Mouse (Mus musculus): ENCODE results near the gene Zfp281.

The Zfp281 gene

DNA sequence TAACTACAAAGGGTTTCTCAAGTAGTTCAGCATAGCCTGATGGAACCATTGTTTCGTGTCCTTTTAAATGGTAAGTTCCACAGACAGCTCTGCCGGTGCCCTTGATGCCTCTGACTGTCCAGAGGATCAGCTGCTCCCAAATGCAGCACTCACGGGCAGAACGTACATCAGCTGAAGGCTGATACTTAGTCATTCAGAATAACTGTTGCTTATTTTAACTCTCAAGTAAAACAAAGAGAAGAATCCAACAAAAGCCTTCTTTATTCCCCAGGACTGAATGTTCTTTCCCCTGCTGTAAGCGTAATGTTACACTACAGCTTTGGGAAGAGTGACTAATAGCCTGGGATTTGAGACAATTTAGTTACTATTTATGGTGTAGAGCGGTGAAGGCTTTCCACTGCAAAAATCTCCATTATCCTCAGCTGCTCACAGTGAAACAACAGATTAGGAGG is 11.4 kb upstream of the Zfp281 start:
- no peak for DNase-seq (ENCODE audit: low read depth)

DNA sequence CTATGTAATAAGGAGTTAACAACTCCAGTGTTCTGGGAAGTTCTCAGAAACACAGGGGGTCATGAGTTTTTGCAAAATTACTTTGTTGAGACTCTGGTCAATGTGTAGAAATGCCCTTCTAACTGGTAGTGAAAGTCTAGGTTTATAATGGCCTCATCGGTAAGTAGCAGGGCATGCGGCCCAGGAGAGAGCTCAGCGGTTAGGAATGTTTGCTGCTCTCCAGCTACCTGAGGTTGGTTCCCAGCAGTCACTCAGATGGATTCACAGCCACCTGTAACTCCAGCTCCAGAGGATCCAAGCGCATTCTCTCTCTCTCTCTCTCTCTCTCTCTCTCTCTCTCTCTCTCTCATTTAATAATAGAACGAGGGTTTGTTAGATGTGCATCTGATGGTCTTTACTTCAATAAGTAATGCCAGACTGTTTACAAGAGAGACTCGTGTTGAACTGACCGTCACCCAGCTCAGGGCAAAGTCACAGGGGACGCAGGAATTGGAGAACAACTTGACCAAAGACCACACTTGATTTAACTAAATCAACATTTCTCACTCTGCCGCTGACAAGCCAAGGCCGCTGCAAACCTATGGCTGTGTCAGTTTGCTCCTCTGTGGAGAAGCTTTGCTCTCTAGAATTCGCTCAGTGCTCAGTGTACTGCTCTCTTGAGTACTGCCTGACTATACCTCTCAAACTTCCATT is 9.8 kb upstream of the Zfp281 start:
- DNase-seq (ENCODE audit: low read depth) = no peak

DNA sequence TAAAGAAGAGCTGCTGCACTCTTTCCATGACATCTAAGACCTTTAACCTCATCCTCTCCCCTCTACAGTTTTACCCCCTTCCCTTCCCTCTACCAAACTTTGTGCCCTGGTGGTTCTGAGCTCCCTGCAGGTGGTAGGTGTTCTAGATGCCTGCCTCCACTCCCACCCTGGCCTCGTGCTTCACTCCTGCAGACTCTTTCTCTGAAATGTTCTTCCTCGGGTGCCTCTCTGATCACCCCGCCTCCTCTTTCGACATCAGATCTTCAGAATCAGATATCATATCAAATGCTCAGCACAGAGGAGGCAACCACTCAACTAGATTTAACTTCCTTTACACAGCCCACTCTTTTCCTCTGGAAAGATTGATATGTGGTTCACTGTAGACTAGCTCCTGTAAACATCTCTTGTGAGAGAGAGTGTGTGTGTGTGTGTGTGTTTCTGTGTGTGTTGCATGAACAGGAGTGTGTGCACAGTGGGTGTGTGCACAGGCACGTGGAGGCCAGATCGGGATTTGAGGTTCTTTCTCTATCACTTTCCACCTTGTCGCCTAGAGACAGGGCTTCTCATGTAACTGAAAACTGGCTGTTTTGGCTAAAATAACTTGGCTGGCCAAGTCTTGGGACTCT is 7.4 kb upstream of the Zfp281 start:
- DNase-seq (ENCODE audit: low read depth) = peak; percentile 71

DNA sequence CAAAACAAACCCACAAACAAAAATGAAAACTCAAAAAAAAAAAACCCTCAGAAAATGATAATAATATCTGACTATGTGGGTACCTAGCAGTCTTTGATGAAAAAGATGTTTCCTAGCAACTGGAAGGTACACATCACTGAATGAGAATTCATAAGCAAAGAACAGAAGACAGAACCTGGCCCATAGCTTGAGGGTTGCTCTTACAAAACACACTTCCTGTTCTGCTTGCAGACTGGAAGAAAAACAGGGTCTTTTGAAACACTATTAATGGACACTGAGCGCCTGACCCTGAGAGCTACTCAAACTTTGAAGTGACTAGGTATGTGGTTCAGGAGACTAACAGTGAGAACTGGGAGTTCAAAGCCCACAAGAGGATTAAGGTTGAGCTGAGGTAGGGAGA is 6.1 kb upstream of the Zfp281 start:
- DNase-seq (ENCODE audit: low read depth) = peak; percentile 51

DNA sequence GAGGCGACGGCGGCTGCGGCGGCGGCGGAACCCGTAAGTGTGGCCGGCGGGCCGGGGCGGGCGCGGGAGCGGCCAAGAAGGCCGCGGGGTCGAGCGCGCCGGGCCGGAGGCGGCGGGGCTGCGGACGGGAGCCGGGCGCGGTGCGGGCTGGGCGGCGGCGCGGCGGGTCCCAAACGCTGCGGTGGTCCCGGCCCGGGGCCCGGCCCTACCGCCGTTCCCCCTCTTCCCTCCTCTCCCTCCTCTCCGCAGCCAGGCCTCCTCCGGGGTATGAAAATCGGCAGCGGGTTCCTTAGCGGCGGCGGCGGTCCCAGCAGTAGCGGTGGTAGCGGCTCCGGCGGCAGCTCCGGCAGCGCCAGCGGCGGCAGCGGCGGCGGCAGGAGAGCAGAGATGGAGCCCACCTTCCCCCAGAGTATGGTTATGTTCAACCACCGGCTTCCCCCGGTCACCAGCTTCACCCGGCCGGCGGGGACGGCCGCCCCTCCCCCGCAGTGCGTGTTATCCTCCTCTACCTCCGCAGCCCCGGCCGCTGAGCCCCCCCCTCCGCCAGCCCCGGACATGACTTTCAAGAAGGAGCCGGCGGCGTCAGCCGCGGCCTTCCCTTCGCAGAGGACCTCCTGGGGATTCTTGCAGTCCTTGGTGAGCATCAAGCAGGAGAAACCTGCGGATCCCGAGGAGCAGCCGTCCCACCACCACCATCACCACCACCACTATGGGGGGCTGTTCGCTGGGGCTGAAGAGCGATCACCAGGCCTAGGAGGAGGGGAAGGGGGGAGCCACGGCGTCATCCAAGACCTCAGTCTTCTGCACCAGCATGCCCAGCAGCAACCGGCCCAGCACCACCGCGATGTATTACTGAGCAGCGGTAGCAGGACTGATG is 556 bp downstream of the Zfp281 start:
- DNase-seq (ENCODE audit: low read depth) = peak; percentile 48

DNA sequence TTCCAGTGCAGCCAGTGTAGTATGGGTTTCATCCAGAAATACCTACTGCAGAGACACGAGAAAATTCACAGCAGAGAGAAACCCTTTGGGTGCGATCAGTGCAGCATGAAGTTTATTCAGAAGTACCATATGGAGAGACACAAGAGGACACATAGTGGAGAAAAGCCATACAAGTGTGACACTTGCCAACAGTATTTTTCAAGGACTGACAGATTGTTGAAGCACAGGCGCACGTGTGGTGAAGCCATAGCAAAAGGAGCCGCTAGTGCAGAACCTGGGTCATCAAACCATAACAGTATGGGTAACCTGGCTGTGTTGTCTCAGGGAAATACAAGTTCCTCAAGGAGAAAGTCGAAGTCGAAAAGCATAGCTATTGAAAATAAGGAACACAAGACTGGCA is 1.4 kb downstream of the Zfp281 start:
- DNase-seq (ENCODE audit: low read depth) = no peak

DNA sequence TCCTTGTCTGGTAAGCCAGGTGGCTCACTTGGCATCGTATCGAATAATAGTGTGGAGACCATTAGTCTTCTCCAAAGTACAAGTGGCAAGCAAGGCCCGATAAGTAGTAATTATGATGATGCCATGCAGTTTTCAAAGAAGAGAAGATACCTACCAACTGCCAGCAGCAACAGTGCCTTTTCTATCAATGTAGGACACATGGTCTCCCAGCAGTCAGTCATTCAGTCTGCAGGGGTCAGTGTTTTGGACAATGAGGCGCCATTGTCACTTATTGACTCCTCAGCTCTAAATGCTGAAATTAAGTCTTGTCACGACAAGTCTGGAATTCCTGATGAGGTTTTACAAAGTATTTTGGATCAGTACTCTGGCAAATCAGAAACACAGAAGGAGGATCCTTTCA is 2.1 kb downstream of the Zfp281 start:
- no peak for DNase-seq (ENCODE audit: low read depth)

DNA sequence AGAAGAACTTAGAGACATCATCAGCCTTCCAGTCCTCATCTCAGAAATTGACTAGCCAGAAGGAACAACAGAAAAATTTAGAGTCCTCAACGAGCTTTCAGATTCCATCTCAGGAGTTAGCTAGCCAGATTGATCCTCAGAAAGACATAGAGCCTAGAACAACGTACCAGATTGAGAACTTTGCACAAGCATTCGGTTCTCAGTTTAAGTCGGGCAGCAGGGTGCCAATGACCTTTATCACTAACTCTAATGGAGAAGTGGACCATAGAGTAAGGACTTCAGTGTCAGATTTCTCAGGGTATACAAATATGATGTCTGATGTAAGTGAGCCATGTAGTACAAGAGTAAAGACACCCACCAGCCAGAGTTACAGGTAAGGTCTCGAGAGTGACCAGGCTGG is 2.9 kb downstream of the Zfp281 start:
- no peak for DNase-seq (ENCODE audit: low read depth)

DNA sequence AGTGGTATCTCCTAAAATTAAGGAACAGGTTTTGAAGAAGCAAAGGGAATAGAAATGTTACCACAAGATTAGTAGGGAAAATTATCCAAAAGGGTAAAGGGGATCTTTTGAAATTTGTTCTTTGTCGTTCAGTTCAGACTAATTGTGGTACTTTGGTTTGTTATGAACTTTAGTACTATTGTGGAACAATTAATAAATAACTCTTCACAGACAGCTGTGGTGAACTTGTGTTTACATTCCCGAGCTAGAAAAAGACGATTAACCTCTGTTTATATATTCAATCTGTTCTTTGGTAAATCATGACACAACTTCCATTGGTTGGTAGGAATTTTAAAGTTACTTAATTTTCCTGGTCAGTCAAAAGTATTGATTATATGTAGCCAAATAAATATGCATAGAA is 8.2 kb downstream of the Zfp281 start:
- no peak for DNase-seq (ENCODE audit: low read depth)

DNA sequence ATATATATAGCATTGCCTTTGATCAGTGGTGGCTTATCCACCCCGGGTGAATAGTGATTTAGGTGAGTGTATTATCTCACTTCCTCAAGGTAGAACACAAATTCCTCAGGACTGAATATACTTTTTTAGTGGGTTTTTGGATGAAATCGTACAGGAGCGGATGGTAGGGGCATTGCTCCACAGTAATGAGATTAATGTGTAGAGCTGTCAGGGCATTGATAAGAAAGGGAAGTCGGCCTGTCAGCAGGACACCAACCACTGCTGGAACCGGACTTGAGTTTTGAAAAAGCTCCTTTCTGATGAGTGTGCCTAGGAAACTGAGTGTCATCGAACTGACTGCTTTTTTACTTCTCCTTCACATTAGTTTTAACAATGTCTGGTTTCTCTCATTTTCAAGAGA is 10.9 kb downstream of the Zfp281 start:
- no peak for DNase-seq (ENCODE audit: low read depth)

DNA sequence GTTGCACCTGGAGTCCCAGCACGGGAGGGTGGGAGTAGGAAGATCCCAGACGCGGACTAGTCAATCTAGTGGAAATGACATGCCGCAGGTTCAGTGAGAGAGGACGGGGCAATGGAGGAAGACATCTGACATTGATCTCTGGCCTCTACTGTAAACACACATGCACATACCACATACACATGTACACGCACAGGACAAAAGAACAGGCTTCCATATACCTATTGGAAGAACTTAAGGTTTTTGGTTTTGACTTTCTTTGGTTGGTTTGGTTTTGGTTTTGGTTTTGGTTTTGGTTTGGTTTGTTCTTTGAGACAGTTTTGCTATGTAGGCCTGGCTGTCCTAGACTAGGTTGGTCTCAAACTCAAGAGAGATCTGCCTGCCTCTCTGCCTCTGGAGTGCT is 12.2 kb downstream of the Zfp281 start:
- no peak for DNase-seq (ENCODE audit: low read depth)

DNA sequence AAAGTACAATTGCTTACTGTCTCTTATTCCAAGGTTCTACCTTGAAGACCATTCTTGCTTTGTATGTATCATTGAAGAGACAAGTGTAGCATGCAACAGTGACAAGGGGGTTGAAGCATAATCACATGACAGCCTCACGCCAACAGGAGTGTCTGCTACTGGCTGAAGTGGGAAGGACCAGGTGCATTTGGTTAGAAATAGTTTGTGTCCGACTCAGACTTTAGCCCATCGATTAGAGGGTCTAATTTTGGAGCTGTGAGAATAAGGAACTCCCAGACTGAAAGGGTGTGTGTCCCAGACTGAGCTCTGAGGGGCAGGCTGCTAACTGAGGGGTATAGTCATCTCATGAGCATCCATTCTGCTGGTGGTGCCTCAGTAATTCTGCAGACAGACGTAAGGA is 13.0 kb downstream of the Zfp281 start:
- no peak for DNase-seq (ENCODE audit: low read depth)

DNA sequence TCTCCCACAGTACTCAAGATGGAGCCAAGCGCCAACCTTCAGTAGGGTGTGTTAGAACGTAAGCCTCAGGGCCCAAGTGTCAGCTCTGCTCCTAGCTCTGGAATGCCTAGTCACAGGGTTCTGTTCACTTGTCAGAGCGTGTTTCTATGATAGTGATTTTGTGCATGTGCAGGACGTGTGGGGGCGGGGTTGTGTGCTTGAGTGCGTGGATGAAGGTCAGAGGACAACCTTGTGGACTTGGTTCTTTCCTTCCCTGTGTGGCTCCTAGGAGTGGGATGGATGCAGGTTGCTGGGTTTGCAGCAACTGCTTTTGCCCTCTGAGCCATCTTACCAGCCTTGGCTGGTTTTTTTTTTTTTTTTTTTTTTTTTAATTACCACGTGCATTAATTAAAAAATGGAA is 13.5 kb downstream of the Zfp281 start:
- DNase-seq (ENCODE audit: low read depth) = no peak

DNA sequence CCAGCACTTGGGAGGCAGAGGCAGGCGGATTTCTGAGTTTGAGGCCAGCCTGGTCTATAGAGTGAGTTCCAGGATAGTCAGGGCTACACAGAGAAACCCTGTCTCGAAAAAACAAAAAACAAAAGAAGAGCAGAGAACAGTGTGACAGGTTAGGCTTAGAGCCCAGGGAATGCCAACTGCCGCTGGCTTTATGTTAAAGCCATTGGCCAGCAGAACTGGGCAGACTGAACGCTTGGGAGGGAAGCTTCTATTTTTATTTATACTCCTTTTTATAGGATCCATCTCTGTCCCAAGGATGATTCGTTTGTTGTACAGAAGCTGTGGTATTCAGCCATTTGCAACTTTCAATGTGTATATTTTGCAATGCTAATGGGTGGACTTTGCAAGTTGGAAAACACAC is 14.0 kb downstream of the Zfp281 start:
- no peak for DNase-seq (ENCODE audit: low read depth)

DNA sequence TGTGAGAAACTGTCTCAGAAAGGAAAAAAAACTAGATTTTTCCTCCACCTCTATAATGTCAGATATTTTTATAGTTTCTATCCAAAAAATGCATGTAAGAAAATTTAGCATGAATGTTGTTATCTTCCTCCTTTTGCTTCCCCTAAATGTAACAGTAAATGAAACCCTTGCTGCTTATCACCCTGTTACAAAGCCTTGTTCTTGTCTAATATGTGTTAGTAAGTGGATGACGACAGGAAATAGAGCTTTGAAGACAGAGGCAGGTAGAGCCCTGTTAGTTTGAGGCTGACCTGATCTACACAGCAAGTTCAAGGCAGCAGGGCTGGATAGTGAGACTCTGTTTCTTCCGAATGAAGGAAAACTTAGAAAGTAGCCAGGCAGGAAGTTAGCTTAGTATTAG is 14.5 kb downstream of the Zfp281 start:
- DNase-seq (ENCODE audit: low read depth) = no peak

DNA sequence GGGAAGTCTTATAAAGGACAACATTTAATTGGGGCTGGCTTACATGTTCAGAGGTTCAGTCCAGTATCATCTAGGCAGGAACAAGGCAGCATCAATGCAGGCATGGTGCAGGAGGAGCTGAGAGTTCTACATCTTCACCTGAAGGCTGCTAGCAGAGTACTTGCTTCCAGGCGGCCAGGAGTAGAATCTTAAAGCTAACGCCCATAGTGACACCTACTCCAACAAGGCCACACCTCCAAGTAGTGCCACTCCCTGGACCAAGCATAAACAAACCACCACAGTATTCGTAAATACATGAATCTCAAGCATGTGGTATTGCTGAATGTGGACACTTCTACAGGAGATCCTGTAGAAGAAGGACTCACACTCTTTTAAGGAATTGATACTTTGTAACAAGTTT is 18.0 kb downstream of the Zfp281 start:
- DNase-seq (ENCODE audit: low read depth) = no peak

DNA sequence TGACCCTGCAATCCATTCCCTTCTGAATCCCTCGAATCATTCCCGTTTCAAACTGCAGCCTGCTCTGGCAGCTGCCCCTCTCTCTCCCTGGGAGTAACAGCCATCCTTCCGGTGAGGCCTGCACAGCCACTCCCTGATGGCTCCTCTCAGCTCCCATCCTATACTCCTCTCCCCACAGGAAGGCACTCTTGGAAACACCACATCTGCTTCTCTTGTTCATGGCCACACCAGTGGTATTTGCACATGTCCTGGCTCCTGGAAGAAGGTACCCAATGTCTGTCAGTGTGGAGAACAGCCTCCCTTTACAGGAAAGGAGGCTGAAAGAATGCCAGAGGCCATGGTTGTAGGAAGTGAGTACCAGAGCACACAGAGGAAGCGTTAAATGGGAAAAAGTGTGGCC is 19.8 kb downstream of the Zfp281 start:
- no peak for DNase-seq (ENCODE audit: low read depth)

DNA sequence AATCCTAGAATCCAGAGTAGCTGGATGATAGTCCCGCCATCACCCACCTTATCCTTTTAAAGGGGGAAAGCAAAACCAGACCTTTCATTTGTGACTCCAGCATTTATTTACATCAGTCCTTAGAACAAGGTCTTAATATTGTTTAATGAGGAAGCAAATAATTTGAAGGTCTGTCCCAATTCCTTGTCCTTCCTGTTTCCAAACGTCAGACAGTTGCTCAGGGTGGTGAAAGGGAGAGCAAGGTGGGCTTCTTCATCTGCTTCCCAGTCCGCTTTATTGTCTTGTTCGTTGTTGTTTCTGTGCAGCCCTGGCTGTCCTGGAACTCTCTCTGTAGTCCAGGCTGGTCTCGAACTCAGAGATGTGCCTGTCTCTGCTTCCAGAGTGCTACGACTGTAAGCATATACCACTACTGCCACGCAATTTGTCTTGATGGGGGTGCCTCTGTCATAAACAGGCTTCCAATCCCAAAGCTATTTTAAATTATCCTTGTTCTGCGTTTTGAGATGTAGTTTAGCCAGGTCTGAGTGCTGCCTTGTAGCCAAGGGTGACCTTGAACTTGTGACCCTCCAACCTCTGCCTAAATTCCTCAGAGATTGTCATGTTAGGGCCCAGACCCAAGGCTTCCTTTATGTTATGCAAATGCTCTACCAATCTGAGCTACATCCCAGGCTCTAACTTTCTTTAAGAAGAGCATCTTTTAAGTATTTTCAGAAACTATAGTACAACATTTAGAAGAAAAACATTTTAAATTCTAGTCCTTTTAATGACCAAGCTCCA is 21.3 kb downstream of the Zfp281 start:
- DNase-seq (ENCODE audit: low read depth) = no peak

DNA sequence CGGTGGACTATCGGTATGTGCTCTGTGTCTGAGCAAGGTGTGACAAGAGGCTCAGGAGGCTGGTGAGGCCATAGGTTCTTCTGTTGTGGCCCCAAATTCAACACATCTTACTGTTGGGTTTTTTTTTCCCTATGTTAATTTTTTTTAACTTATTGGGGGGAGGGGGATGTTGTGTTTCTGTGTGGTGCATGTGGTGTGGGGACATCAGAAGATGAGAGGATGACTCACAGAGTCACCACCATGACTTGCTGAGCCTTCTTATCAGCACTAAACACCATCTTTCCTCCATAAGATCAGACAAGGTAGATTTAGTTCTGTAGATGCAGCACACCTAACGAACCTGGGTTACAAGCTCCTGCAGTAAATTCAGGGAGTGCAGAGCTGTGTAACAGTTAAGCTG is 27.4 kb downstream of the Zfp281 start:
- DNase-seq (ENCODE audit: low read depth) = peak; percentile 76

DNA sequence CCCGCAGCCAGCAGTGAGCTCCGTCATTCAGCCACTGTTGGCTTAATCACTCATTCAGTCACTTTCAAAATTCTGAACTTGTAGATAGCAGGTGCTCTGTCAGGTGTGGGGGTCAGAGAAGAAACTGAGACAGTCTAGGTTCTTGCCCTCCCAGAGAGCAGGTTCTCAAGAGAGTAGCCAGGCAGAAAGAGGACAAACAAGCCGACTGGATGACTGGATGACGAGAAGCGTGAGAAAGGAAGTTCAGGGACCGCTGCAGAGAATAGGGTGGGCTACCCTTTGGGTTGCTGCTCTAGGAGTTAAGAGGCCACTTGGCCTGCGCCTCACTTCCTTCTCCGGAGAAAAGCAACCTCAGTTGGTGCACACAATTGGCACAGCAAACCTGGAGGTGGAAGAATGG is 28.8 kb downstream of the Zfp281 start:
- no peak for DNase-seq (ENCODE audit: low read depth)

DNA sequence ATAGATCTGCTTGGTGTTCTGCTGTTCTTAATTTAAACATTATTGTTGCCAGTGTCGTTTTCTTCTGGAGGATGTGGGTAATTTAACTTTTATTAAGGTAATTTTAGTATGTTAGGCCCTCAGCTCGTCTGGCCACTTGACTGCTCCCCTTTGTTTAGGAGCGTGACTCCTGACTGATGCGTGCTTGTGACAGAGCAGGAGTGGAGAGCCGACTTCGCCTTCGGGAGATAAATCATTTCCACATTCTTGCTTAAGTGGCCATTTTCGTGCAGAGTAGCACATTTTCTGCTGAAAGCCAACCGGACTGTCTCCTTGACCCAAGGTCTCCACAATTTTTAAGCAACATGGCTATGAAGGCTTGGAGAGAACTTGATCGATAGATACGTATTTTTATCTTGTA is 29.7 kb downstream of the Zfp281 start:
- no peak for DNase-seq (ENCODE audit: low read depth)

DNA sequence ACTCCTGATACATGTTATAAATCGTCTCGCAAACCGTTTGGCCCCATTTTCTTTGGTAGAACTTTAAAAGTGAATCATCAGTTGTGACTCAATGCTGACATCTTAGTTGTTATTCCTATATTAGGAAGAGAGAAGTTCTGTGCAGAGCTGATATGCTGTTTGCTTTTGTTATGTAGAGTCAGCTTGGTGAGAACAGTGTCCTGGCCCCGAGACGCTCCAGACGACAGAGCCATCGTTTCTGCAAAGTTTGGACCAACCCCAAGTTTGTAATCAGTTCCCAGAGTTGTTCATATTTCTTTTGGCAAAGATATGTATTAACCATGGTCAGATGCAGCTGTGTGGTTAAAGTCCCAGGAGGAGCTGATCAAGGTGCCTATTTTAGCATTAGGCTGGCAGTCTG is 31.9 kb downstream of the Zfp281 start:
- peak; percentile 41 for DNase-seq (ENCODE audit: low read depth)

Measured in 416B (cell line).